Mouse (Mus musculus) midbrain, embryonic 11.5 days (tissue): Measurements from ENCODE around the gene Lmf1. TPM values are rescaled to one million over a fixed set of nuclear protein-coding genes. Genes with fewer than 3 reads are reported as not detected.
A peak's percentile ranks its signal among the peaks of the same experiment; 100 is the strongest.

ENCODE experiments used
- ATAC-seq: fragments of 200-750 bp; cut with Nextera tagmentation; 2 replicates; pipeline ENCODE4 v1.8.0; 2017; ENCODE audit warnings: moderate TSS enrichment, moderate library complexity; ENCODE audit not compliant: low FRiP score
- DNase-seq: peaks from one replicate; pipeline ENCODE4 v3.0.0; 2015; ENCODE audit warnings: low spot score; ENCODE audit errors: missing footprints
- H3K27ac ChIP-seq: fragments of 300-500 bp; sonication (generic); 2 replicates; pipeline ENCODE4 v1.5.1; 2014; ENCODE audit warnings: low read depth, low read length
- H3K27me3 ChIP-seq: fragments of 300-500 bp; sonication (generic); 2 replicates; pipeline ENCODE4 v1.6.1; 2014; ENCODE audit warnings: mild to moderate bottlenecking, low read length, moderate library complexity, mixed read lengths; ENCODE audit not compliant: control insufficient read depth, insufficient read depth
- H3K36me3 ChIP-seq: fragments of 300-500 bp; sonication (generic); 2 replicates; pipeline ENCODE4 v1.6.1; 2014; ENCODE audit warnings: mild to moderate bottlenecking, low read length, moderate library complexity, mixed read lengths; ENCODE audit not compliant: control insufficient read depth, insufficient read depth
- H3K4me1 ChIP-seq: fragments of 300-500 bp; sonication (generic); 2 replicates; pipeline ENCODE4 v1.6.1; 2014; ENCODE audit warnings: low read length; ENCODE audit not compliant: control insufficient read depth, insufficient read depth
- H3K4me2 ChIP-seq: fragments of 300-500 bp; sonication (generic); 2 replicates; pipeline ENCODE4 v1.6.1; 2014; ENCODE audit warnings: mild to moderate bottlenecking, moderate library complexity
- H3K4me3 ChIP-seq: fragments of 300-500 bp; sonication (generic); 2 replicates; pipeline ENCODE4 v1.5.1; 2014; ENCODE audit warnings: low read depth, low read length
- H3K9ac ChIP-seq: fragments of 300-500 bp; sonication (generic); 2 replicates; pipeline ENCODE4 v1.6.1; 2014; ENCODE audit warnings: low read length
- H3K9me3 ChIP-seq: fragments of 300-500 bp; sonication (generic); 2 replicates; pipeline ENCODE4 v1.6.1; 2016; ENCODE audit warnings: low read length; ENCODE audit not compliant: control insufficient read depth
- WGBS: fragments of 180-500 bp; shearing (Covaris S2); extraction: QIAGEN DNeasy Blood & Tissue Kit; methylation state at CpG from one replicate; pipeline ENCODE4 v1.1.7; 2014; 5-methylcytosine and 5-hydroxymethylcytosine counted together
- polyA plus RNA-seq: library from polyadenylated mRNA; unstranded; fragments of >200 nt; fragmentation: Nextera tagmentation; extraction: Ambion mirVana; gene quantifications from 2 replicates; pipeline ENCODE4 v1.2.1, GENCODE M21; 2014

Gene Lmf1
- polyA plus RNA-seq, 1 experiment from 2014 or later, result 19.2 TPM

DNA sequence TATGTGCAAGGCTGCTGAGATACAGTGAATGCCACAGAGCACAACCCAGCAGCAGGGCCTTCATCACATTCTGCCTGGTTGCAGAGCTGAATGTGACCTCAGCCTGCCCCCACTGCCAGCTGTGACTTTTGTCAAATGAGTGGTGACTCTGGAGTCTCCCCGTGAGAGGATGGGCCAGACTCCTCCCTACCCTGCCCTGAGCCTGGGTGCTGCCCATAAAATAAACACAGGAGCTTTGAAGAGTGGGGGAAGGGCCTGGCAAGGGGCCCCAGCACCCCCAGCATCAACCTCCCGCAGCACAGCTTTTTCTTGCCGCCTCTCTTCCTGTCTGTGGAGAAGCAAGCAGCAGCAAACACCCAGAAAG, 77.9 kb downstream of the Lmf1 start:
- H3K27ac ChIP-seq, result no peak overlapping the region
- 63% methylated on average over 3 of the region's 3 CpGs for WGBS
- ATAC-seq, result no peak

DNA sequence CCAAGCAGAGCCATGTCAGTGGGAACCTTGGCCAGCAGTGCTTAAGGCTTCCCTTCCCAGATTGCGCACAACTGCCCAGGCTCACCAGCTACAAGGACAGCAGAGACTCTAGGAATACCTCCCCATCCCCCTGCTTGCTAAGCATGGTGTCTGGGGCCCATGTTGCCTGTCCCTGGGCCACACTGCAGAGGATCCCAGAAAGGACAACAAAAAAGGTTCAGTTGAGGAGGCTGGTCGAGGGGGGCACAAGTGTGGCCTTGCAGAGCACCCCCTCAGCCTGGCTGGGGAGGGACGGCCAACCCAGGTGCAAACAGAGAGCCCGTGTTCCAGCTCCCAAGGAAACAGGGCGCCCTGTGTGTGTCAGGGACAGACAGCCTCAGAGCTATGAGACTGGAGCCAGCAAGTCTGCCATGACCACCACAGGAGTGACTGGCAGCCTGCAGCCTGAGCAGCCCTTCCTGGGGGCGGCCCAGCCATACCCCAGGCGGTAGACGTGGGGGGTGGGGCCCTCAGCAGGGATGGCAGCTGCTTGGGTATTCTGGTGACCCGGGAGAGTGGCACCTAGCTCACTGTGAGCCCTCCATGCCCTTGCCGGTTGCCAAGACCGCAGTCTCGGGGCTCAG, 84.4 kb downstream of the Lmf1 start:
- no peak overlapping the region for H3K4me2 ChIP-seq
- no peak overlapping the region for H3K4me3 ChIP-seq
- no peaks in the 10 kb centered on the region for H3K27me3 ChIP-seq
- no peak overlapping the region for H3K27ac ChIP-seq
- 65% methylated on average over 12 of the region's 12 CpGs for WGBS
- DNase-seq (no peak), ATAC-seq (no peak)
- peaks cover 4% of the 10 kb centered on the region; the same call in 1 of the 2 replicates for H3K4me1 ChIP-seq
- no peak overlapping the region for H3K9ac ChIP-seq
- no peaks in the 10 kb centered on the region for H3K9me3 ChIP-seq
- no peaks in the 10 kb centered on the region for H3K36me3 ChIP-seq

More for the DNA sequence above, 77.9 kb downstream of the Lmf1 start:
- H3K4me2 ChIP-seq, result no peak overlapping the region
- no peaks in the 10 kb centered on the region for H3K27me3 ChIP-seq
- no peaks in the 10 kb centered on the region; the same call in 1 of the 2 replicates for H3K4me1 ChIP-seq
- H3K4me3 ChIP-seq, result no peak overlapping the region
- DNase-seq, result no peak
- no peak overlapping the region for H3K9ac ChIP-seq
- peaks cover 2% of the 10 kb centered on the region; the same call in 1 of the 2 replicates for H3K36me3 ChIP-seq
- H3K9me3 ChIP-seq, result no peaks in the 10 kb centered on the region

DNA sequence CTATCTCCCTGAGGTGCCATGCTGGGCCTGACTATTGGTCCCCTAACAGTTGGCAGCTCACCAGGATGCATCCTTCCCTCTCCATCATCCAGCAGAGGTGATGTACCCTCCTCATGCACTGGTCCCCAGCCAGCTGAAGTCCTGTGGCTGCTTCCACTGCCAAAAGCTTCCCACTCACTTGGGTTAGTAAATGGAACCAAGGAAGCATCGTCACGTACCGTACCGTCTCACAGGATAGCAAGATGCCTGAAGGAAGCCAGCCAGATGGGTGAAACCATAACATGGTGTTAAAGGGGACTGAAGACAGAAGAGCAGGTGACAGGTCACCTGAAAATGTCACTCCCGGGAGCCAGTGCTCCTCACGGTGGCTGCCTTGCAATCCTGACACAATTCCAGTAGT, 86.6 kb downstream of the Lmf1 start:
- DNase-seq (no peak), ATAC-seq (no peak)
- no peak overlapping the region for H3K4me3 ChIP-seq
- no peak overlapping the region for H3K9ac ChIP-seq
- H3K4me1 ChIP-seq, result peaks cover 8% of the 10 kb centered on the region; the same call in 1 of the 2 replicates
- WGBS, result 89% methylated on average over 6 of the region's 6 CpGs
- H3K36me3 ChIP-seq, result no peaks in the 10 kb centered on the region
- no peak overlapping the region for H3K27ac ChIP-seq
- H3K9me3 ChIP-seq, result no peaks in the 10 kb centered on the region
- H3K27me3 ChIP-seq, result no peaks in the 10 kb centered on the region
- H3K4me2 ChIP-seq, result no peak overlapping the region

DNA sequence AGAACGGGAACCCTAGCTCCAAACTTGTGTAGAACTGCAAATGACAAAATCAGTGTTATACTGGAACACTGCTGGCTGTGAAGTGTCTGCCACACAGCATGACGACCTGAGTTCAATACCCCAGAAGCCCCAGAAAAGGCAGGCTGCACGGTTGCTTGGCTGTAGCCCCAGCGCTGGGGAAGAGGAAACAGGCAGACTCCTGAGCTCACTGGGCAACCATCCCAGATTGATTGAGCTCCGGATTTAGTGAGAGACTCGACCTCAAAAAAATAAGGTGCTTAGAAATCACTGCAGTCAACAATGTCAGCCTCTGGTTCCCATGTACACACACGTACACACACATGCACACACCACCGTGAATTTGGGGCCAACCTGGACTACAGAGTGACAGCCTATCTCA, 87.0 kb downstream of the Lmf1 start:
- no peak for DNase-seq

DNA sequence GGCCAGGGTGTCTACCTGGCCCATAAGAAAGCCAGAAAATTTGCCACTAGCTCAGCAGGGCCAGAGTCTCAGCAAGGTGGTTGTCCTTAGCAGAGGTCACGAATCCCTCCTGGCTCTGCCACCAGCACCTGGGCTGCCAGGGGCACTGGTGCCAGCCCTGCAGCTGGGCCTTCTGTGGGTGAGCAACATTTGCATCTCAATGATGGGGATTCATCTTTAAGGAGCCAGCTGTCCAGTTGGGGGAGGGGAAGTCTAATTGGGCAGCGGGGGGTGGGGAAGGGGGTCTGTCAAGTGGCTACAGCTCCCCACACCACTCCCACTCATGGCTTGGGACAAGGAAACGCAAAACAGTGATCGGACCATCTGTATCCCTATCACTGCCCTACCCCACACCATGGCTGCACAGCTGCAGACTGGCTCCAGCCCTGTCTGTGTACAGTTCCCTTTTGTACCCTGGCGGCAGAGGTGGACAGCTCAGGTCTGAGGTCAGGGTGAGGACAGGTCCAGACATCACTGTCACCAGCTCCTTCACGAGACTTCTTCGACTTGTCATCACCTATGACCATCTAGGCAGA, 89.7 kb downstream of the Lmf1 start:
- H3K4me1 ChIP-seq, result peaks cover 8% of the 10 kb centered on the region; the same call in 1 of the 2 replicates
- no peak overlapping the region for H3K9ac ChIP-seq
- no peaks in the 10 kb centered on the region for H3K9me3 ChIP-seq
- no peak for DNase-seq
- no peak overlapping the region for H3K4me3 ChIP-seq
- H3K4me2 ChIP-seq, result no peak overlapping the region
- WGBS, result 82% methylated on average over 7 of the region's 7 CpGs
- no peak for ATAC-seq
- no peak overlapping the region for H3K27ac ChIP-seq
- H3K27me3 ChIP-seq, result no peaks in the 10 kb centered on the region
- no peaks in the 10 kb centered on the region for H3K36me3 ChIP-seq

More for the DNA sequence above, 87.0 kb downstream of the Lmf1 start:
- H3K9me3 ChIP-seq, result no peaks in the 10 kb centered on the region
- H3K4me1 ChIP-seq, result peaks cover 8% of the 10 kb centered on the region; the same call in 1 of the 2 replicates
- 81% methylated on average over 8 of the region's 8 CpGs for WGBS
- no peak for ATAC-seq
- no peak overlapping the region for H3K4me3 ChIP-seq
- H3K27ac ChIP-seq, result no peak overlapping the region
- H3K36me3 ChIP-seq, result no peaks in the 10 kb centered on the region
- H3K27me3 ChIP-seq, result no peaks in the 10 kb centered on the region
- H3K4me2 ChIP-seq, result no peak overlapping the region
- no peak overlapping the region for H3K9ac ChIP-seq

DNA sequence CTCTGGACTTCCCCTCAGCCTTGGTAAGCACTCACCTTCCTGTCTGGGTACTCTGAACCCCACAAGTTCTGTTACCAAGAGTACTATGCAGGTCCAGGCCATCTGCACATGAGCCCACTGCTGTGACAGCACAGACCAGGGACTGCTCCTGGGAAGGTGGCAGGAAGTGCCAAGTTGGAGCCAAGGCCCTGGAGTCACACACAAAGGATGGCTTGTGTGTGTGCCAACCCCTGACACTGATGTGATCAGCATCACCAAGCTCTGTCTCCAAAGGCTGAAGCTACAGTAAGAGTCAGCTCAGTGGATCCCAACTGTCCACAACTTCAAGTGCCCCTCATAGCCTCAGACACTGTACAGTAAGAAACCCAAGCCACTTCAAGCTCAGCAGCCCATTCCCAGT, 94.1 kb downstream of the Lmf1 start:
- H3K9ac ChIP-seq, result no peak overlapping the region
- ATAC-seq (no peak), DNase-seq (no peak)
- H3K36me3 ChIP-seq, result no peaks in the 10 kb centered on the region
- no peaks in the 10 kb centered on the region for H3K9me3 ChIP-seq
- H3K27ac ChIP-seq, result no peak overlapping the region
- H3K27me3 ChIP-seq, result no peaks in the 10 kb centered on the region
- peaks cover 6% of the 10 kb centered on the region; the same call in 1 of the 2 replicates for H3K4me1 ChIP-seq
- no peak overlapping the region for H3K4me3 ChIP-seq
- no peak overlapping the region for H3K4me2 ChIP-seq

DNA sequence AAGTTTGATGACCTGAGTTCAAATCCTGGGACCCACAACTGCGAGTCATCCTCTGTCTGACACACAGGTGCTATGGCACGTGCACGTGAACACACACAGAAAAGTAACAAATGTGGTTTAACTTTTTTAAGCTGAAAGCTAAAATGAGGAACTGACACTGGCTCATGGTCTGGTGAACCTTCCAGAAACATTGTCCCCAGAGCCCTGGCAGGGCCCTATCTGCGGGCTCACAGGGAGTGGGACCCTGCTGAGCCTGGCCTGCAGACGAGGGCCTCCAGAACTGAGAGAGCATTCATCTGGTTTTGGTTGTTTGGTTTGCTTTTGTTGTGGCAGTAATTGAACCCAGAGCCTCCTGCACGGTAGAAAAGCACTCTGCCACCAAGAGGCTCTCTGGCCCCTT, 99.1 kb downstream of the Lmf1 start:
- DNase-seq, result no peak
- no peak overlapping the region for H3K27ac ChIP-seq
- peaks cover 16% of the 10 kb centered on the region for H3K4me1 ChIP-seq
- H3K27me3 ChIP-seq, result no peaks in the 10 kb centered on the region
- H3K4me3 ChIP-seq, result no peak overlapping the region
- ATAC-seq, result no peak
- H3K4me2 ChIP-seq, result no peak overlapping the region
- H3K9ac ChIP-seq, result no peak overlapping the region
- no peaks in the 10 kb centered on the region for H3K9me3 ChIP-seq
- 52% methylated on average over 6 of the region's 6 CpGs for WGBS
- no peaks in the 10 kb centered on the region for H3K36me3 ChIP-seq

DNA sequence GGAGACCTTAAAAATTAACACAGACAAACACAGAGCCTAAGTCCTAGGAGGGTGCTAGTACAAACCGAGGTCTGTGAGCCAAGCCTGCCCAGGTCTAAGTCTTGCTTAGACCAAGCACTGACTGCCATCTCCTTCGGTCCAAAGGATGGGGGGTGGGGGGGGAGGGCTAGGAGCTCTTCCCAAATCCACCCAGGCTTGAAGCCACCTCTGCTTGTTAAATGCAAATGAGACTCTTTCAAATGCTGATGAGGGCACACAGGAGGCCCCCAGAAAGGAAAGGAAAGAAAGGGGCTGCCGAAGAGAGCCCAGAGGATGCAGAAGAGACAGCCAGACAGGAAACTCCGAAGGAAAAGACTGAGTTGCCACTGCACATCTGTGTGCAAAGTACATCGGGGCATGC, 100.9 kb downstream of the Lmf1 start:
- no peak for ATAC-seq
- no peaks in the 10 kb centered on the region for H3K9me3 ChIP-seq
- WGBS, result 7% methylated on average over 5 of the region's 5 CpGs
- H3K4me3 ChIP-seq, result no peak overlapping the region
- peak overlapping the region; percentile 33; the same call in 1 of the 2 replicates for H3K9ac ChIP-seq
- no peaks in the 10 kb centered on the region for H3K36me3 ChIP-seq
- DNase-seq, result peak; percentile 86
- 0 out of 2 replicates have a peak overlapping the region, but pooled peaks have one; percentile 22 for H3K27ac ChIP-seq
- peaks cover 16% of the 10 kb centered on the region for H3K4me1 ChIP-seq
- H3K27me3 ChIP-seq, result no peaks in the 10 kb centered on the region
- H3K4me2 ChIP-seq, result peak overlapping the region; percentile 22; the same call in 1 of the 2 replicates

DNA sequence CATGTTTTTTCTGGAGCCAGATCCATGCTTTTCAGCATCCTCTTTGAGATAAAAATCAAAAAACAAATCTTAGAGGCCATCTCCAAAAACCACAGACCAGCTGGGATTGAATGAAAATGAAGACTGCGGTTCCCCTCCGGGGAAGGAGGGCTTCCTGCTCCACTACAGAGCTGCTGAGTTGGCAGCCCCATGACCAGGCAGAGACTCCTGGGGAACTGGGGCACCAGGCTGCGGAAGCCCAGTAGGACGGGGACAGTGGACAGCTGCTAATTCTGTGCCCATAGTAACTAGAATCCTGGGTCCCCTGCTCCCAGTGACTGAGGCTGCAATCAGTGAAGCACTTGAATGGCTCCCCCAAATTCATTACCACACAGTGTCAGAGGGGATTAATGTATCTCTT, 102.8 kb downstream of the Lmf1 start:
- no peak overlapping the region for H3K4me3 ChIP-seq
- no peak overlapping the region for H3K4me2 ChIP-seq
- peaks cover 16% of the 10 kb centered on the region for H3K4me1 ChIP-seq
- ATAC-seq (no peak), DNase-seq (no peak)
- H3K27me3 ChIP-seq, result no peaks in the 10 kb centered on the region
- no peak overlapping the region for H3K9ac ChIP-seq
- no peaks in the 10 kb centered on the region for H3K36me3 ChIP-seq
- 80% methylated on average over 4 of the region's 4 CpGs for WGBS
- no peak overlapping the region for H3K27ac ChIP-seq
- H3K9me3 ChIP-seq, result no peaks in the 10 kb centered on the region
